Mouse (Mus musculus) bone marrow macrophage, adult 2 months (primary cell): ENCODE results near the gene Shisal2b.
"Not testable (repeated sequence)": the region's sequence is repeated elsewhere in the genome, so short reads cannot be mapped to it uniquely, and the experiment has no call there.

Experiments used
- CTCF ChIP-seq: IDR thresholded peaks from 2 replicates; pipeline ENCODE4 v1.5.1; 2012; ENCODE audit warnings: low read depth, mild to moderate bottlenecking, low read length, moderate library complexity
- POLR2A ChIP-seq: IDR thresholded peaks from 2 replicates; pipeline ENCODE4 v1.6.1; 2012; ENCODE audit warnings: mild to moderate bottlenecking, low read depth, low read length, borderline replicate concordance

DNA sequence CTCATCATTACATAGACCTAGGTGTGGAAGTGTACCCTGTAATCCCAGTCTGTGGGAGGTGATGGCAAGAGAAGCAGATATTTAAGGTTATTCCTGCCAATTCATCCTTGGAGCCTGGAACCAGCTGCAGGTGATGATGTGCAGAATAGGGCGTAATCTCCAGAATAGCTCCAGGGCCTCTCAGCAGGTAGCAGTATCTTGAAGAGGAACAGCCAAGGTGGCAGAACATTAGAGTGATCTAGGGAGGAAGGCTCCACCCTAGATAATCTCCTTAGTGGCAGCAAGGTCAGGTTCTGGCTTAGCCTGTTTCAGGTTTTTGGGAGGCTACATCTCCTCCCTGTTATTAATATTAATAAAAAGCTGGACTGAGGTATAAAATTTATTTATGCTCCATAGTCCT, 47.3 kb upstream of the Shisal2b start:
- TF ChIP-seq CTCF, POLR2A: not testable (repeated sequence)
